Mouse (Mus musculus): ENCODE results near the gene Ankrd27. TPM values are rescaled to one million over a fixed set of nuclear protein-coding genes. Genes with fewer than 3 reads are reported as not detected.

Ankrd27 gene
- total and polyA plus RNA-seq, 2 experiments from 2014 or later = 13.9 to 25.5 TPM

- H3K36me3 ChIP-seq (ENCODE audit: insufficient read depth) = peaks cover 4% of the 10 kb centered on the region
- no peaks in the 10 kb centered on the region for H3K27me3 ChIP-seq (ENCODE audit: insufficient read depth, low read length)
- peaks cover 5% of the 10 kb centered on the region; the same call in 1 of the 2 replicates for H3K4me1 ChIP-seq (ENCODE audit: insufficient read depth)
- H3K4me2 ChIP-seq (ENCODE audit: low read depth) = peak overlapping the region; percentile 95
- DNase-seq (peak; percentile 95), ATAC-seq (peak; percentile 95)
- peak overlapping the region; percentile 59 for H3K4me3 ChIP-seq (ENCODE audit: low read depth, low read length)
- WGBS = 2% methylated on average over 91 of the region's 93 CpGs
- H3K9me3 ChIP-seq (ENCODE audit: low read length) = no peaks in the 10 kb centered on the region
- TF ChIP-seq CTCF (IDR thresholded peaks at IDR 0.05; ENCODE audit: low read depth) = no peak
- H3K9ac ChIP-seq = peak overlapping the region; percentile 83
- peak overlapping the region; percentile 89 for H3K27ac ChIP-seq (ENCODE audit: low read depth, low read length)
Observed at GRCm38 (mm10) chr7:35555224-35556204, 30.5 kb upstream of the Ankrd27 start.

DNA sequence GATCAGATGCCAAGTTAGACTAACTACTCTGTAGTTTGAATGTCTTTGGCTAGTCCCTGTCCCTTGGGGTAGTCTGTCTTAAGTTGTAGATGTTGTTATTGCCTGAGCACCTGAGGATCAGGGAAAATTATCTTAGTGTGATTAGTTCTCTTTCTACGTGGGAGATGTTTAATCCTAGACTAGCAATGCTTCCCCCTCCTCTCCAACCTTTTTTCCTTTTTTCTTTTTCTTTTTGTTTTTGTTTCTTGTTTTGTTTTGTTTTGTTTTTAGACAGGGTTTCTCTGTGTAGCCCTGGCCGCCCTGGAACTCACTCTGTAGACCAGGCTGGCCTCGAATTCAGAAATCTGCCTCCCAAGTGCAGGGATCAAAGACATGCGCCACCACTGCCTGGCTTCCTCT lies 29.8 kb upstream of the Ankrd27 start, which contains the start of gene Nudt19:
Gene Nudt19 (minus strand): TSS at position 100 of the 399 bp plus-strand sequence.
- H3K4me3 ChIP-seq (ENCODE audit: low read depth, low read length) = peak within 1 kb of the TSS; percentile 59
- H3K4me1 ChIP-seq (ENCODE audit: insufficient read depth) = peaks cover 5% of the 10 kb centered on the region; the same call in 1 of the 2 replicates
- DNase-seq (no peak), ATAC-seq (no peak)
- no peaks in the 10 kb centered on the region; the same call in 1 of the 2 replicates for H3K36me3 ChIP-seq (ENCODE audit: insufficient read depth)
- TF ChIP-seq CTCF (IDR thresholded peaks at IDR 0.05; ENCODE audit: low read depth) = no peak
- peak within 1 kb of the TSS; percentile 83 for H3K9ac ChIP-seq
- no peaks in the 10 kb centered on the region for H3K9me3 ChIP-seq (ENCODE audit: low read length)
- peak within 1 kb of the TSS; percentile 95 for H3K4me2 ChIP-seq (ENCODE audit: low read depth)
- no peaks in the 10 kb centered on the region for H3K27me3 ChIP-seq (ENCODE audit: insufficient read depth, low read length)
- 56% methylated on average over 4 of the region's 4 CpGs for WGBS
- peak within 1 kb of the TSS; percentile 89 for H3K27ac ChIP-seq (ENCODE audit: low read depth, low read length)

DNA sequence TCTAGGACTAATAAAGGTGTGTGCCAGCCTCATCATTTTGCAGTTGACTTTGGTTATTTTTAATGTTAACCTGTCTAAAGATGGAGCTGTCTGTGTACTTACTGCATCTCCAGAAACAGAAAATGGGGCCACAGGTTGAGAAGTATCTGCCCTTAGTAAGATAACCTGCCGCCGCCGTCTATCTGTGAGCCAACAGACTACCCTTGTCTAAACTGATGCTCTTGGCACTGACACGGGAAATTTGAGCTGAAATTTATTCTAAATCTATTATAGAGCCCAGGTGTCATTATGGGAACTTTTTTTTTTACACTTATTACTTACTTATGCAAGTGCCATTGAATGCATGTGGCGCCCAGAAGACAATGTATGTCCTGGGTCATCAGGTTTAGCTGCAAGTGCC lies 29.1 kb upstream of the Ankrd27 start:
- no peak overlapping the region for H3K9ac ChIP-seq
- WGBS = 88% methylated on average over 5 of the region's 5 CpGs
- ATAC-seq (no peak), DNase-seq (no peak)
- H3K36me3 ChIP-seq (ENCODE audit: insufficient read depth) = no peaks in the 10 kb centered on the region
- no peak overlapping the region for H3K4me3 ChIP-seq (ENCODE audit: low read depth, low read length)
- no peak for TF ChIP-seq CTCF (IDR thresholded peaks at IDR 0.05; ENCODE audit: low read depth)
- H3K27me3 ChIP-seq (ENCODE audit: insufficient read depth, low read length) = no peaks in the 10 kb centered on the region
- H3K27ac ChIP-seq (ENCODE audit: low read depth, low read length) = no peak overlapping the region
- H3K4me1 ChIP-seq (ENCODE audit: insufficient read depth) = peaks cover 5% of the 10 kb centered on the region; the same call in 1 of the 2 replicates
- H3K9me3 ChIP-seq (ENCODE audit: low read length) = no peaks in the 10 kb centered on the region
- H3K4me2 ChIP-seq (ENCODE audit: low read depth) = no peak overlapping the region

- DNase-seq (no peak), ATAC-seq (no peak)
- TF ChIP-seq CTCF (IDR thresholded peaks at IDR 0.05; ENCODE audit: low read depth) = no peak
- no peaks in the 10 kb centered on the region for H3K9me3 ChIP-seq (ENCODE audit: low read length)
- WGBS = 87% methylated on average over 3 of the region's 3 CpGs
- no peak overlapping the region for H3K27ac ChIP-seq (ENCODE audit: low read depth, low read length)
- H3K9ac ChIP-seq = no peak overlapping the region
- H3K36me3 ChIP-seq (ENCODE audit: insufficient read depth) = no peaks in the 10 kb centered on the region
- H3K4me1 ChIP-seq (ENCODE audit: insufficient read depth) = peaks cover 5% of the 10 kb centered on the region; the same call in 1 of the 2 replicates
- H3K4me3 ChIP-seq (ENCODE audit: low read depth, low read length) = no peak overlapping the region
- no peak overlapping the region for H3K4me2 ChIP-seq (ENCODE audit: low read depth)
- H3K27me3 ChIP-seq (ENCODE audit: insufficient read depth, low read length) = no peaks in the 10 kb centered on the region
Observed at GRCm38 (mm10) chr7:35557577-35557976, 28.5 kb upstream of the Ankrd27 start.

GRCm38 (mm10) chr7:35558681-35559080 lies 27.4 kb upstream of the Ankrd27 start:
- peaks cover 5% of the 10 kb centered on the region; the same call in 1 of the 2 replicates for H3K4me1 ChIP-seq (ENCODE audit: insufficient read depth)
- no peak overlapping the region for H3K4me3 ChIP-seq (ENCODE audit: low read depth, low read length)
- no peak overlapping the region for H3K9ac ChIP-seq
- H3K9me3 ChIP-seq (ENCODE audit: low read length) = no peaks in the 10 kb centered on the region
- H3K4me2 ChIP-seq (ENCODE audit: low read depth) = no peak overlapping the region
- ATAC-seq (no peak), DNase-seq (no peak)
- no peak for TF ChIP-seq CTCF (IDR thresholded peaks at IDR 0.05; ENCODE audit: low read depth)
- WGBS = 47% methylated on average over 2 of the region's 2 CpGs
- H3K27me3 ChIP-seq (ENCODE audit: insufficient read depth, low read length) = no peaks in the 10 kb centered on the region
- H3K27ac ChIP-seq (ENCODE audit: low read depth, low read length) = no peak overlapping the region
- H3K36me3 ChIP-seq (ENCODE audit: insufficient read depth) = no peaks in the 10 kb centered on the region

DNA sequence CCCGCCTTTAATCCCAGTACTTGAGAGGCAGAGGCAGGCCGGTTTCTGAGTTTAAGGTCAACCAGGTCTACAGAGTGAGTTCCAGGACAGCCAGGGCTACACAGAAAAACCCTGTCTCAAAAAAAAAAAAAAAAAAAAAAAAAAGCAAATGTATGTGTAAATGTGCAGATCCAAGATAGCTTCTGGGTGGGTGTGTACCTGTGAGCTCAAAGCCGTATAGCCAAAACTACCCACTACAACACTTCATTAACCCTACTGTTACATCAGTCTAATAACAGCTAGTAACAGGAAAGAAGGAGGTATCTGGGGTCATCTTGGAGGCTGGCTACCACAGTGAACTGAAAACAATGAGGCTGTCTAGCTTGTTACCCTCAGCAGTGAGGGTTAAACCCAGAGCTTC lies 26.2 kb upstream of the Ankrd27 start:
- no peak for ATAC-seq
- WGBS = 95% methylated on average over 3 of the region's 3 CpGs
- no peak overlapping the region for H3K4me3 ChIP-seq (ENCODE audit: low read depth, low read length)

DNA sequence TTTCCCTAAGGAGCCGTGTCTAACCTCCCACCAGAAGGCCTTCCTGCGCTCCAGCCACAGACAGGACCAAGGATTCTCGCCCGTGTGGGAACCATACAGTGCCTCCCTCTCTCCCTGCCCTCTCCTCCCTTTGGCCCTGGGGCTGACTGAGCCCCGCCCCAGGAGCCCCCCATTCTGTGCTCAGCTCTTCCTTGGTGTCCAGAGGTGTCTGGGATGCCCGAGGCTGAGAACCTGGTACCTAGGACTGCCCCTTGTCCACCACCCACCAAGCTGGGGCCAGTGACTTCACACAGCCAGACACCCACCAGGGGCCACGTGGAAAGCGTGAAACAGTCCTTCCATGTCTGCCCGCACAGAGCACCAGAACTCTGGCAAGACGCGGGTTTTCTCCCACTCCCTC lies 23.0 kb upstream of the Ankrd27 start:
- WGBS = 75% methylated on average over 11 of the region's 11 CpGs
- H3K27me3 ChIP-seq (ENCODE audit: insufficient read depth, low read length) = no peaks in the 10 kb centered on the region
- no peak overlapping the region for H3K4me3 ChIP-seq (ENCODE audit: low read depth, low read length)
- H3K4me1 ChIP-seq (ENCODE audit: insufficient read depth) = no peaks in the 10 kb centered on the region
- no peaks in the 10 kb centered on the region for H3K9me3 ChIP-seq (ENCODE audit: low read length)
- no peak overlapping the region for H3K9ac ChIP-seq
- no peak for DNase-seq
- ATAC-seq = no peak
- TF ChIP-seq CTCF (IDR thresholded peaks at IDR 0.05; ENCODE audit: low read depth) = no peak
- no peak overlapping the region for H3K4me2 ChIP-seq (ENCODE audit: low read depth)
- no peaks in the 10 kb centered on the region for H3K36me3 ChIP-seq (ENCODE audit: insufficient read depth)
- H3K27ac ChIP-seq (ENCODE audit: low read depth, low read length) = no peak overlapping the region

More for the DNA sequence above, 26.2 kb upstream of the Ankrd27 start:
- H3K9me3 ChIP-seq (ENCODE audit: low read length) = no peaks in the 10 kb centered on the region
- no peaks in the 10 kb centered on the region for H3K36me3 ChIP-seq (ENCODE audit: insufficient read depth)
- no peak for TF ChIP-seq CTCF (IDR thresholded peaks at IDR 0.05; ENCODE audit: low read depth)
- DNase-seq = no peak
- H3K9ac ChIP-seq = no peak overlapping the region
- H3K27ac ChIP-seq (ENCODE audit: low read depth, low read length) = no peak overlapping the region
- no peaks in the 10 kb centered on the region for H3K27me3 ChIP-seq (ENCODE audit: insufficient read depth, low read length)
- no peaks in the 10 kb centered on the region for H3K4me1 ChIP-seq (ENCODE audit: insufficient read depth)
- H3K4me2 ChIP-seq (ENCODE audit: low read depth) = no peak overlapping the region

Measured in forebrain, postnatal 0 days (tissue).